Mouse (Mus musculus): ENCODE data around the gene St6gal1. TPM values are rescaled to one million over a fixed set of nuclear protein-coding genes. Genes with fewer than 3 reads are reported as not detected.

Gene St6gal1
- polyA plus RNA-seq, 1 experiment from 2014 or later: 21.5 TPM

DNA sequence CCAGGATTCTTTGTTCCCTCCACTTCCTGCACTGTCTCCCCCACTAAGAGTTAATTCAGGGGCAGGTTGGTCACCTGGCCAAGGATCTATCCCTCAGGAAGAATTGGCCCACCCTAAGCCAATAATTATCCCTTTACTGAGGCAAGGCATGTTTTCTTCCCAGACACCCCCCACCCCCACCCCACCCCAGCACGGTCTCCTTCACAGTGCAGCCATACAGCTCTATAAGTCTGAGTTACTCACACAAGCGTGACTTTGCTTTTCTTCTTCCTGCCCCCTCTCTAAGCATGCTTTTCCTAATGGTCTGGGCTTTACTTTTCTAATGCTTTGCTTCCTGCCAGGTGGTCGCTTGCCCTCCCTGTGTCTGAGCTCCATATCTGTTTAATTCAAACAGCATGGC lies 177.4 kb downstream of the St6gal1 start:
- peak; percentile 45; the same call in 1 of the 2 replicates for ATAC-seq (ENCODE audit: insufficient number of reproducible peaks, insufficient read depth, low FRiP score, low TSS enrichment, low read depth)
- Histone ChIP-seq H3K4me1 (replicated peaks) (peaks cover 13% of the 10 kb centered on the region; the same call in 1 of the 2 replicates), H3K27ac (0 out of 2 replicates have a peak overlapping the region, but pooled peaks have one; percentile 4), H3K4me3 (replicated peaks) (no peak overlapping the region), H3K27me3 (no peaks in the 10 kb centered on the region), H3K9ac (replicated peaks) (no peak overlapping the region), H3K4me2 (no peak overlapping the region), H3K36me3 (no peaks in the 10 kb centered on the region), H3K9me3 (no peaks in the 10 kb centered on the region)
- 20% methylated on average over 3 of the region's 3 CpGs for WGBS

DNA sequence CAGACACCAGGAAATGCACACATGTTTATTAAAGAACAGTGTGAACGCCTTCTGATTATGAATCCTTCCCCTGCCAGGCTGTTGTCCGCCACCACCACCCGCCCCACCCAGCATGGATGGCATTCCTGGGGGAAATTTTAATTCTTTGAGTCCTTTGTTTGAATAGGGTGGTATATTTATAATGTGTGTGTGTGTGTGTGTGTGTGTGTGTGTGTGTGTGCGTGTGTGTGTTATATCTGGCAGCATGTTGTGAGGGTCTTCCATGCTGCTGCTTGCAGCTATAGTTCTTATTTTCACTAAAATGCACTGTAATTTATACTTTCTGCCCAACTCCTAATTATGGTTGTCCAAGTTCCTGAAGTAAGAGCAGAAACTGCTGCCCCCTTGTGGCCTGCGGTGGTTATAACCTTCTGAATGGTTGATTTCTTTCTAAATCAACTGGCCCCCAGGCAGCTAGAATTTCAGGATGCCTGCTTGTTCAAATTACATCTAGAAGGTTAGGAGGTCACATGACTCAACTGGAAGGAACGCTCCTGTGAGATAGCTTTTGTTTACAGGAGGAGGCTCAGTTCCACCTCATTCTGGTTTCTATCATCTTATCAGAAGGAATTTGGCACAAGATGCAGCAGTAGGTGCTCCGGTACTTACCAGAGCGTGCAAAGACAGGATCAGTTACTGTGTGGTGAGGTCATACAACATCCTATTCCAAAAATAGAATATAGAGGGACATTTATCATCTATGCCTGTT lies 178.6 kb downstream of the St6gal1 start:
- no peak overlapping the region for H3K9ac ChIP-seq (replicated peaks)
- no peak overlapping the region for H3K27ac ChIP-seq
- H3K4me3 ChIP-seq (replicated peaks): no peak overlapping the region
- H3K36me3 ChIP-seq: no peaks in the 10 kb centered on the region
- H3K27me3 ChIP-seq: no peaks in the 10 kb centered on the region
- H3K4me1 ChIP-seq (replicated peaks): peaks cover 13% of the 10 kb centered on the region; the same call in 1 of the 2 replicates
- no peak overlapping the region for H3K4me2 ChIP-seq
- WGBS: 50% methylated on average over 8 of the region's 8 CpGs
- peak; percentile 68; the same call in 1 of the 2 replicates for ATAC-seq (ENCODE audit: insufficient number of reproducible peaks, insufficient read depth, low FRiP score, low TSS enrichment, low read depth)
- H3K9me3 ChIP-seq: no peaks in the 10 kb centered on the region

Other genes starting within 250 kb of the St6gal1 start
- gene Kng2, start 195.3 kb upstream of the St6gal1 start, polyA plus RNA-seq (2016; fragmentation: Nextera tagmentation; extraction: Ambion mirVana): not detected in 2 replicates
- 0.15 and 0.17 TPM in 2 replicates for gene Kng1, start 166.9 kb upstream of the St6gal1 start, polyA plus RNA-seq (2016; fragmentation: Nextera tagmentation; extraction: Ambion mirVana)
- 237 and 250 TPM in 2 replicates for gene Eif4a2, start 117.3 kb upstream of the St6gal1 start, polyA plus RNA-seq (2016; fragmentation: Nextera tagmentation; extraction: Ambion mirVana)
- 175 and 179 TPM in 2 replicates for gene Rfc4, start 97.0 kb upstream of the St6gal1 start, polyA plus RNA-seq (2016; fragmentation: Nextera tagmentation; extraction: Ambion mirVana)
- gene Adipoq, start 78.2 kb upstream of the St6gal1 start, polyA plus RNA-seq (2016; fragmentation: Nextera tagmentation; extraction: Ambion mirVana): not detected in 2 replicates
- 0.06 TPM in 1 of 2 replicates, not detected in the other for gene Rtp1, start 204.4 kb downstream of the St6gal1 start, polyA plus RNA-seq (2016; fragmentation: Nextera tagmentation; extraction: Ambion mirVana)